Mouse (Mus musculus) E14TG2a.4 (cell line): Measurements from ENCODE around the gene Hnrnpa1.

Experiments
- CTCF ChIP-seq: conservative IDR thresholded peaks from 2 replicates; pipeline ENCODE4 v1.5.1; 2014; ENCODE audit warnings: low read length
- NANOG ChIP-seq: IDR thresholded peaks from 2 replicates; pipeline ENCODE4 v1.6.1; 2014; ENCODE audit warnings: borderline replicate concordance, low read length, mixed read lengths

DNA sequence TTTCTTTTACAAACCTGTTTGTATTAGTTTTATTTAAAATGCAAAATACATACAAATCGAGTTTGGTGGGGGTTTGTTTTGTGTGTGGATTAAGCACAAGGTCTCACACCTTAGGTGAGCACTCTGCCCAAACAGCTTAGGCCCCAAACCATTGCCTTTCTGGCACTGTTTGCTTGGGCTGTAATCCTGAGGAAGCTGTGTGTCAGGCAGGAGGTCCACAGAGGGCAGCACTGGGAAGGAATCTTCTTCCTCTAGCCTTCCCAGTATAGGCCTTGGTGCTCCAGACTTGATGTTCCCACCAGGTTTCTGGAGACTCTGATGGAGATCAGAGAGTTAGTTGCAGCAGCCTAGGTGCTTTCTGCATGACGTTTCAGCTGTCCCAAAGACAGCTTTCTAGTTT, 44.4 kb downstream of the Hnrnpa1 start:
- no peak for TF ChIP-seq CTCF
- TF ChIP-seq NANOG: no peak
